Mouse (Mus musculus) ovary, postnatal 36 days (tissue): ENCODE results near the gene Olfr32.
"Not testable (repeated sequence)": the region's sequence is repeated elsewhere in the genome, so short reads cannot be mapped to it uniquely, and the experiment has no call there.

Experiments
- DNase-seq: peaks from one replicate; pipeline ENCODE4 v3.0.0; 2022; ENCODE audit warnings: low spot score, mixed read lengths

Olfr32 gene

DNA sequence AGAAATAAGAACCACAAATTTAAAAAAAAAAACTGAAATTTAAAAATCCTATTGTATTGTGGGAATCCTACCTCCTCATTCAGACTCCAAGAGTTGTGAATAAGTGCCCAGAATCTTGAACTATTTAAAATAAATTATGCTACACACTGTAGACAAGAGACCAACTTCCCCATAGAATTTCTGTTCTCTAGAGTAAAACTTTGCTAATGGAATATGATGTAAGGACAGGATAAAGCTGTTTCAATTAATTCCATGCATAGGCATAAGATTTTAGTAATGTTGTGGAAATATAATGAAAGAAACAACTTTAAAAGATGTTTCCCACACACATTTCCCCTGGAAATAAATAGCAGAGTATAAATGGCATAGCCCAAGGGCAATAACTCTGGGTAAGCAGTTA lies at the start of gene Olfr32:
Gene Olfr32 (minus strand): TSS at position 101 of the 400 bp plus-strand sequence.
- no peak for DNase-seq

DNA sequence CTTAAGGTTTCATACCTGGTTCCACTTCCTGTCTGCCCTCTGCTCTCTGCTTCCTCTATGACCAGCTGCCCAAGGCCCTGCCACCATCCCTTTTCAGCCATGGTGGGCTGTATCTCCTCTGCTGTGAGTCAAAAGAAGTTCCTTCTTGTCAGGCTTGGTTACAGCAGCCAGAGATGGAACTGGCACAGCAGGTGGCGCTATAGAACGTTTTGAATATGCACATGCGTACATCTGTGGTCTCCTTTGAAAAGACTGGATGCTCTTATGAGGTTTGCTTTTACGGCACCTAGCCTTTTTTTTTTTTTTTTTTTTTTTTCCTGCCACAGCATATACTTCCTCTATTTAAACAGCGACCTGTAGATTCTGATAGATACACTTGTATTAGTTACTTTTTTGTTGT lies 45.0 kb upstream of the Olfr32 start:
- not testable (repeated sequence) for DNase-seq

DNA sequence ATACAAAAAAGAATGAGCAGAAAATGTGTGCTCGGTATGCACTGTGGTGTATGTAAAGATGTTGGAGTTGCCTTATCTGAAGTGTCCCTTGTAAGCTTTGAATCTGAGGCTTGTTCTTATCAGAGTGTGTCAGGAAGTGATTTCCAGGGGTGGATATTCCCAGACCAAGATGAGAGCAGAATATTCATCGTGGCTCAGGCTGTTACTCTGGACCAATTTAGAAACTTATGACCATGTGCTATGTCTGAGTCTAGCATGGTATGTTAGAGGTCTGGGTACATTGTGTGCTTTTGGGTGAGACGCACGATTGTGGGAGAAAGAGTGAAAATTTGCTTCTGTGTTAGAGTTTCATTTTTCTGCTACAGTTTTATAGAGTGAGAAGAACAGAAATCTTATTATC lies 44.0 kb upstream of the Olfr32 start:
- not testable (repeated sequence) for DNase-seq

DNA sequence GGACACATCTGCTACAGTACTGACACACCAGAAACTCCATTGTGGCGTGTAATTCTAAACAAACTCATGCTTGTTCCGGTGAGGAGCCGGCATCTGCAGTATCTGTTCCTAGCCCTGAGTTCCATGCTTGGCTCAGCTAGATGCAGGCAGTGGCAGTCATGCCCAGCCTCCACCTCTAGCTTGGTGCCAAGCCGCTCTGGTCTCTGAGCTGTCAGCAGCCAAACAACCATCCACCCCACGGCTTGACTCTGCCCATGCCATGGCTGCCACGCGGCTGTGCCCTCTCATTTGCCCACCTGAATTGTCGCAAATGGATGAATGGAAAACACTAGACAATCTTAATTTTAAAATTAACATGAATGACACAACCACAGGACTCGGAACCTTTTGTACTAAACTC lies 11.8 kb upstream of the Olfr32 start:
- no peak for DNase-seq

DNA sequence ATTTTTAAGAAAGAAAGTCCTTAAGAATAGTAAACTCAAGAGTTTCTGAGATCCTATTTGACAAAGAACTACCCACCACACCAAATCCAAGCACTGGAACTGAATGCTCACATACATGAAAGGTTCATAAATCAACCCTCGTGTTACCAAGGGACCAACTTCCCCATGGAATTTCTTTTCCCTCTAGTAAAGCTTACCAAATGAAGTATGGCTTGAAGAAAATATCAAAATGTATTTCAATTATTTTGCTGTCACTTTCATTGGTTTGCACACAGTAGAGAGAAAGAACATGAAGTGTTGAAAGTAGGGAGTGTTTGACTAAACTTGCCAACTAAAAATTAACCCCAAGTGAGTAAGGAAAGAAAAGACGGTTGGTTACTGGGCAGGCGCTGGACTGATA lies 10.9 kb upstream of the Olfr32 start, which contains the start of gene Olfr1270:
Gene Olfr1270 (minus strand): TSS at position 101 of the 400 bp plus-strand sequence.
- no peak for DNase-seq

DNA sequence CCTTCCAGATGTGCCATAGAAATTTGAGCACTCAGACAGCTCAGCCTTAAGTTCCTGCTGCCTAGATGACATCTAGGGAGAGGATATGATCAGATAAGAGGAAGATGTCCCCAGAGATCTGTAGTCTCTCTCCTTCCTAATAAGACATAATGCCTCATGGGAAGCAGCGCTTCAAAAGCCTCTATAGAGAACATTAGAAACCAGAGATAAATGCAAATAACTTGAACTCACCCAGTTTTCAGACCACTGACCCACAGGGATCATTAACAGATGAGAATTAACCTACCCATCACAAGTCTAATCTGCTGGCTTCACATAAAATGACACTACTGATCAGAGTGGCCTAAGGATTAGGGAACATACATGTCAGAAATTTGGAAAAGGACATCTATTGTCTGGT lies 20.8 kb downstream of the Olfr32 start, which contains the start of gene Olfr1269:
Gene Olfr1269 (minus strand): TSS at position 101 of the 400 bp plus-strand sequence.
- no peak for DNase-seq
